Mouse (Mus musculus): ENCODE measurements around the gene Slc35a1.
"Not testable (repeated sequence)": the region's sequence is repeated elsewhere in the genome, so short reads cannot be mapped to it uniquely, and the experiment has no call there.

Gene Slc35a1

DNA sequence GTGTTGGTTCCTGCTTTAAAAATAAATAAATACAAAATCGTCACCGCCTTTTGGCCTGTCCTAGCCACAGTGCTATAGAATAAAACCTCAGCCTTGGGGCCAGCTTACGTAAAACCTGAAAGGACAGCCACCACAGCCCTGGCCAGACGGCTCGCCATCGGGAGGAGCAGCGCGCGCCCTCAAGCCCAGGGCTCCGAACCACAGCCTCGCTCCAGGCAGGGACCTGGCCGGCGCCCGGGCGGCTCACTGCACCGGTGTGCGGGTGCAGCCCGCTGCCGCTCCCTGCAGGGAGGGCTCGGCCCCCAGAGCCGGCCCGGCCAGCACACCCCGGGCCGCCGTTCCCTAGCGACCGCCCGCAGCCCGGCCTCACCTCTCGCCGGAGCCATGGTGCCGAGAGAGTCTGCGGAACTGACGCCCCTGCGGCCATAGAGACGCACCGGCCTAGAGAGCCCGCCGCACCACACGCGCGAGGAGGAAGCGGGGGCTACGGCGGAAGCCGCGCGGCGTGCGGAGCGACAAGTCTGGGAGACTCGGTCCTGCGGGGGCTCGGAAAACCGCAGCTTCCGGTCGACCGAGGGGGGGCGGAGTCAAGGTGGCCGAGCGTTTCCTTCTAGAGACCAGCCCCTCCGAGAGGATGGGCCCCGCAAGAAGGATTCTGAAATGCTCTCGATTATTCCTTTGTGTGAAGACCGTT is at the start of gene Slc35a1:
Slc35a1 (minus strand) TSS at position 565 of the 694 bp plus-strand sequence.
- peak; percentile 94 for DNase-seq

DNA sequence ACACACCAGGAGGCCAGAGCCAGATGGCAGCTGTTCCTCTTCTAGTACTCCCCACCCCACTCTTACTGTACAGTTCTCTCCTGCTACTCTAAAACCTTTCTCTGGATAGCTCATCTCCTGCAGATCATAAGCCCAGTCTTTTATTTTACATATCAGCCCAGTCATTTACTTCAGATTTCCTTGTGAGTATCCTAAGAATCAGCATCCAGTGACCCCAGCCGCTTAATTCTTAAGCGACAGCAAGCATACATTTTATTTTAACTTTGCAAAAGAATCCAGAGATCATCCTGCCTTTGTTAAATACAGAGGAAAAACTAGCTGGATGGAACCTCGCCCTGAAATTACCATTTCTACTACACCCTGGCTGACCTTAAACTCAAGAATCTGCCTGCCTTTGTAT is 47.2 kb upstream of the Slc35a1 start:
- DNase-seq: no peak

DNA sequence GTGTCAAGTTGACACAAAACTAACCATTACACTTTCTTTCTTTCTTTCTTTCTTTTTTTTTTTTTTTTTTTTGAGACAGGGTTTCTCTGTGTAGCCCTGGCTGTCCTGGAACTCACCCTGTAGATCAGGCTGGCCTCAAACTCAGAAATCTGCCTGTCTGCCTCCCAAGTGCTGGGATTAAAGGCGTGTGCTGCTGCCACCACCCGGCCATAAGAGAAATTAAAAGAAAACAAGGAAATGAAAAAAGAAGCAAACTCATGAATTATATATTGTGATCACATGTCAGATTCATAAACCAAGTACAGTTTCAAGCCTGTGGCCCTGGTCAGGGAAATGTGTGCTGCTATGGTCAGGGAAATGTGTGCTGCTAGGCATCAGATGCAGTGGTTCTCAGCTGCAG is 46.2 kb upstream of the Slc35a1 start:
- not testable (repeated sequence) for DNase-seq

DNA sequence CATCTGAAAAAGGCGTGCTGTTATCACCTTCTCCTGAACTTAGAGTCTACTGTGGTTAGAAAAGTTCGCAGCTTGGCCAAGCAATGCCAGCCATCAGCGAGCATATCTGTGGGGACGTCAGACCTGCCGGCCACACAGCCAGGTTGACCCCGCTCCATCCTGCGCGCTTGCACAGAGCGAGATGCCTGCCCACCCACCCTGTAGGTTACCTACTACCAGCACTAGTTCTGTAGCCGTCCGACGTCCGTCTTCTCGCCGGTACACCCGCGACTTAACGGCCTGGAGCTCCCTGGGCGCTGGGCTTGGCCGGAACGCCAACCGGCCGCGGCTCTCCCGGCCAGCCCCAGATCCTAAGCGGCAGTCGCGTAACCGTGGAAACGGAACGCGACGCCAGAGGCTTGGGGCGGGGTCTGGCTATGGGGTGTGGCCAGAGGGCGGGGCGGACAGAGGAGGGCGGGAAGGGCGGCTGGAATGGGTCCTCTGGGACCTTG is 42.7 kb upstream of the Slc35a1 start, which contains the start of gene Cfap206:
Cfap206 (minus strand) TSS at position 356 of the 491 bp plus-strand sequence.
- DNase-seq: peak; percentile 22

DNA sequence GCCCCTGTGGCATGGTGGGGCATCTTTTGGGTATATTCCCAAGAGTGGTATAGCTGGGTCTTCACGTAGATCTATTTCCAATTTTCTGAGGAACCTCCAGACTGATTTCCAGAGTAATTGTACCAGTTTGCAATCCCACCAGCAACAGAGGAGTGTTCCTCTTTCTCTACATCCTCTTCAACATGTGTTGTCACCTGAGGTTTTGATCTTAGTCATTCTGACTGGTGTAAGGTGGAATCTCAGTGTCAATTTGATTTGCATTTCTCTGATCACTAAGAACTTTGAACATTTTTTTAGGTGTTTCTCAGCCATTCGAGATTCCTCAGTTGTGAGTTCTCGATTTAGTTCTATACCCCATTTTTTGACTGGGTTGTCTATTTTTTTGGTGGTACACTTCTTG is 38.5 kb upstream of the Slc35a1 start:
- not testable (repeated sequence) for DNase-seq

DNA sequence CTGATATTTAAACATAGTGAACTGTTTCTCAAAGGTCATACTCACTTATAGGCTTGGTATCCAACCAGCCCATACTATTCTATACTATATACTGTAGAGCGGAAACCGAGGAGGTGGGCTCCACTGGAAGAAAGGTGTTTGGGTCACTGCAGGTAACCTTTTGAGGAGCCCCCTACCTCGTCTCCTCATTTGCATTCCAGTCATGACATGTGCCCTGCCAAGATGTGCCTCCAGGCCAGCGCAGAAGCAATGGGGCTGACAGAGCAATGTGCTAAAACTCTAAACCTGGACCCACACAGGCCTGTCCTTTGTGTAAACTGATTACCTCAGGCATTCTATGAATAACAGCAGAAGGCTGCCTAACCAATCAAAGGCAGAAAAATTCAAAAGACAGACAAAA is 37.1 kb upstream of the Slc35a1 start:
- no peak for DNase-seq

DNA sequence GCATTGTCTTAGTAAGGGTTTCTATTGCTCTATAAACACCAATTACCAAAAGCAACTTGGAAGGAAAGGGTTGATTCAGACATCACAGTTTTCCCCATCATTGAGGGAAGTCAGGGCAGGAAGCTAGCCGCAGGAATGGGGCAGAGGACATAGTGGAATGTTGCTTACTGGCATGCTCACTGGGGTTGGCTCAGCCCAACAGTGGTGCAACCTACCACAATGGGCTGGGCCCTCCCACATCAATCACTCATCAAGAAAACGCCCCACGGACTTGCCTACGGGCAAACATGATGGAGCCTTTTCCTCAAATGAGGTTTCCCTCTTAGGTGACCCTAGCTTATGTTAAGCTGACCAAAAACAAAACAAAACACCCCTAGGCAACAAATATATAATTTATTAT is 35.9 kb upstream of the Slc35a1 start:
- no peak for DNase-seq

DNA sequence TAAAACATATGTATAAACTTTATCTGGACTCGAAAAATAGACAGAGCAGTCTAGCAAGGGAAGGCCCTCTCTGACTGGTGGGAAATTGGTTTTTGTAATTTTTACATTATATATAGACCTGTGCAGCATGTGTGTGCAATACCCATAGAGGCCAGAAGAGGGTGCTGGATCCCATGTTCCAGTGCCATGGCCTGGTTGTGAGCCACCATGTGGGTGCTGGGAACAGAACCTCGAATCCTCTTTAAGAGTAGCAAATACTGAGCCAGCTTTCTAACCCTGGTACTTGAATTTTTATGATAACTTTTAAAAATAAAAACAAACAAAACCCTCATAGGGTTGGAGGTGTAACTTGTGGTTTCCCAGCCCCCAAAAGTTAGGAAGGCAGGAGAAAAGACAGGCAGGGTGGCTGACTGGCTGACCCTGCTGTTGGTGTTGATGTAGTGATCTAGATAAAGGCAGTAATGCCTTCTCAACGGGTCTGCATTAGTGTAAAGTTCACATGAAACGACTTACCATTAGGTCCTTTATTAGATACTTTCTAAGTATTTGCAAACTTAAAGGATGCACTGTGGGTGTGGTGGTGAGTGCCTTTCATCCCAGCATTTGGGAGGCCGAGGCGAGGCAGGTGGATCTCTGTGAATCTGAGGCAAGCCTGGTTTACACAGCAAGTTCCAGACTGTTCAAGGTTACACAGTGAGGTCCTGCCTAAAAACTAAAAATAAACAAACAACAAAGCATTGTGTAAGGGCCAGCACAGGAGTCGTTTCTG is 33.1 kb upstream of the Slc35a1 start:
- DNase-seq: no peak

DNA sequence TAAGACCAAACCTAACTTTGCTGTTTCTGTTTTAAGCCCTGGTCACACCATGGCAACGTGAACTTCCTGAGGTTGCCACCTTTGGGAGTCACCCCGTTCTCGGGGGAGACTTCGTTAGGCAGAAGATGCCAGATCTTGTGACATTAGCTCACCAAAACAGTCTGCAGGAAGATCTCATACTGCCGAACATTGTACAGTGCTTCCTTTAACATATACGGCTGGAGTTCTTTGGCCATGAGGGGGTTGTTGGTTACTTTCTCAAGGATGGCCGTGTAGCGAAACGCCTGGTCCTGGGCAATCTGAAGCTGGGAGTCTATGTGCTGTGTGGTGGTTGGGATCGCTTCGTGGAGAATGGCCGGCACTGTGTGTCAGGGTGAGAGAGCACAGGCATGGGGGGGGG is 32.2 kb upstream of the Slc35a1 start:
- DNase-seq: no peak

DNA sequence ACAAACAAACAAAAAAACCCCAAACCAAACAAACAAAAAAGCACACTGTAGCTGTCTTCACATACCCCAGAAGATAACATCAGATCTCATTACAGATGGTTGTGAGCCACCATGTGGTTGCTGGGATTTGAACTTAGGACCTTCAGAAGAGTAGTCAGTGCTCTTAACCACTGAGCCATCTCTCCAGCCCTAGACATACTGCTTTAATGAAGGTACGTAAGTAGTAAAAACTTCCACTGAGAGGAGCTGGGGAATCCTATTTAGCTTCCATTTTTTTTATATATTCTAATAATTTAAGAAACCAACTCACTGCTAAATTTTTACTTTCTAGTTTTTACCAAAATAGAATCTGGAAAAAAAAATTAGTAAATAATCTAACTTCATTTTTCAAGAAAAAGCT is 27.8 kb upstream of the Slc35a1 start:
- no peak for DNase-seq

DNA sequence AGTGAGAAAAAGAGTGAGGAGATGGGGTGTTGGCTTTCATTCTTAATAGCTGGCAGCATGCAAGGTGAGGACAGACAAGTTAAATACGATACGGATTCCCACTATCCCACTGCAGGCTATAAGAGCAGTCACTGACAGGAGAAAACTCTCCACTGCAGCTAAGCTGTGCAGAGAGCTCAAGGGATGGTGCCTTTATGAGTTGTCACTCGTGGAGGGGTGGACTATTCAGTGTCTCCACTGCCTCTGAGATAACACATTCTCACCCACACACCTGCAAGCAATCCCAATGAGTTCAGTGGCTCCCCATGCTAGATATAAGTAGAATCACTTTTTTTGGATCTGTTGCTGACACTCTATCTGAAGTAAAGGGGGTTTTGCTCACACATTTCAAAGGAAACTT is 20.9 kb upstream of the Slc35a1 start:
- no peak for DNase-seq

DNA sequence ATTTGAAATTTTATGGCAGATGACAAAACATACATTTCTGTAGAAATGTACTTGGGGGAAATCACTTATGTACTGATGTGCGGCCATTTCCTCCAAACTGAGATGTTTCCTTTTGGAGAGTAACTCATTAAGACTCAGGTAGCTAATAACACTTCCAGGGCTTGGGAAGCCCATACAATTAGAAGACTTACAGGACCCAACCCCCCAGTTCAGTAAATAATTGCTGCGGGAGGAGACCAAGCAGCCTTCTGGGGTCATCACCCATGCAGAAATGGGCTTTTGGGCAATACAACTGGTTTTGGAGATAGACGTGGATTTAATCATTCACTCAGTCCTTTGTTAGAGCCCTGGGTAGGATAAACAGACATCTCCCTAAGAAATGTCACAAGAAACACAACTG is 20.0 kb upstream of the Slc35a1 start:
- no peak for DNase-seq

DNA sequence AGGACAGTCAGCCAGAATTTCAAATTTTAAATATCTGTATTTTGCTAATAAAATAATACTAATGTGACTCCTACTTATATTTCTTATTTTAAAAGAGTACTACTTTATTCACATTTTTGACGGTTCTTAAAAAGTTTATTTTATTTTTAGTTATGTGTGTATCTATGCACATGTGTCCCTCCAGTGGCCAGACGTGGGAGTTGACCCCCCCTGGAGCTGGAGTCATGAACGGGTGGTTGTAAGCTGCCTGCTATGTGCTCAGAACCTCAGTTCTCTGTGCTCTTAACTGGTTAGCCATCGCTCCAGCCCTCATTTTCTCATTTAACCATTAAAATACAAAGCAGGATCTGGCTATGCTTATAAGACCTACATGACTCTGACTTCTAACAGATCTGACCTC is 15.8 kb upstream of the Slc35a1 start:
- no peak for DNase-seq

DNA sequence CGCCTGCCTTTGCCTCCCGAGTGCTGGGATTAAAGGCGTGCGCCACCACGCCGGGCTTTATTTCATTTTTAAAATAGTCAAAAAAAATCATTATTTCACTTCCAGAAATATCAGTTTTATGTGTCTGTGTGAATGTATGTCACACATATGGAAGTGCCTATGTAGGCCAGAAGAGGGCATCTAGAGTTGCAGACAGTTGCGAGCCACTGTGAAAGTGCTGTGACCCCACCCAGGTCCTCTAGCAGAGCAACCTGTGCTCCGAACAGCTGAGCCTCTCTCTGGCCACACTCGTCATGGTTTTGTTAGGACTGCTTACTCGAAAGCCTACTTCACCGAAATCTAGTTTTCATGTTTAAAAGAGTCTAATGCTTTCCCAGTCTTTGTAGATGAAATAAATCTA is 15.0 kb upstream of the Slc35a1 start:
- DNase-seq: no peak

DNA sequence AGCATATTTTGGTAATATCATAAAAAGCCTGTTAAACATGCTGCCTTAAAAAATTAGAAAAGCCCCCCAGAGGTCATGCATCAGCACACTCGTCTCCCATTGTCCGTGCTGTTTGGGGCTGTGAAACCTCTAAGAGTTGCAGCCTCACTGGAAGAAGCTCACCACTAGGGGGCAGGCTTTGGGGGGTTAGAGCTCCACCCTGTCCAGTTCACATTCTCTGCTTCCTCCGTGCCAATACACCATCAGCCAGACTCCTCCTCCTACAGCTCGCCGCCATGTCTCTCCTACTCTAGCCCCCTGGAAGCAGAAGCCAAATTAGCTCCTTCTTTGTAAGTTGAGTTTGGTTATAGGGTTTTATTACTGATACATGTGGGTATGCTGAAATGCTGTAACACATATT is 14.3 kb upstream of the Slc35a1 start:
- peak; percentile 69 for DNase-seq

DNA sequence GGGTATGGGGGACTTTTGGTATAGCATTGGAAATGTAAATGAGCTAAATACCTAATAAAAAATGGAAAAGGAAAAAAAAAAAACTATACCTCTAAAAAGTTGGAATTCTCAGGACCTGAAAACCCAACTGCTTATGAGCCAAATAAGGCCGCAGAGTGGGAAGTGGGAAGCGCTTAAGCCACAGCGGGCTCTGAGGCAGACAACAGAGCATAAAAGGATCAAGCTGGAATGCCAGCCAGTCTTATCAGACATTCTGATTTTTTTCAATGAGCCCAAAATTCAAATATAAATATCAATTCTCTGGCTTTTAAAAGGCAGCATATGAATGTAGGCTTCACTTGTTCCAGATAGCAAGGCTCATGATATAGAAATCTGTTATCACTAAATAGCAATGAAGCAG is 783 bp upstream of the Slc35a1 start:
- DNase-seq: no peak

DNA sequence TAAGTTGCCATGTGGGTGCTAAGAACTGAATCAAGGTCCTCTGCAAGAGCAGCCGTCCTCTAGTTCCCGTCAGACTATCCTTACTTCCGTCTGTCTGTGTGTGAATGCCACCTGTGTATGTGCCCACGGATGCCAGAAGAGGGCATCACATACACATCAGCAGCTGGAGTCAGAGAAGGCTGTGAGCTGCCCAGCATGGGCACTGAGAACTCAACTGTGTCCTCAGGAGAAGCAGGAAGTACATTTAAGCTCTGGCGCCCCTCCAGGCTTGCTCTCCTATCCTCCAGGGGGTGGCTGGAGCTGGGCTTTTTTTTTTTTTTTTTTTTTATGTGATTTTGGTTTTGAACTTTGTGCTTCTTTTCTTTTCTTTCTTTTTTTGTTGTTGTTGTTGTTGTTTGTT is 6.7 kb downstream of the Slc35a1 start:
- no peak for DNase-seq

DNA sequence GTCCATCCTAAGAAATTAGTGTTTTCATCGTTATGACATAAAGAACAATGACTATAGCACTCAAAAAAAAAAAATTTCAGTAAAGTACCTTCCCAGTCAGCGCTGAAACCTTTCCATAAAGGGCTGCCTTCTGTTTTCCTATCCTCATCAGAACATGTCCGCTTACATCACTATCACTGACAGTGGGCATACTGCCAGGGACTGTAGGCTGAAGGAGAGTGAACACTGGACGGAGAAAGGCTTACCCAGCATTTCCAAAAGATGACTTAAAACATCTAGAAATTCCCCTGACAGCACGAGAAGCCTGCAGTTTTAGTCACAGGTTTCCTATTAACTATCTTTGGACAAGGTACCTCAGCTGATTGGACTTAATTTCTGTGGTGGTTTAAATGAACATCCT is 13.5 kb downstream of the Slc35a1 start:
- DNase-seq: no peak

DNA sequence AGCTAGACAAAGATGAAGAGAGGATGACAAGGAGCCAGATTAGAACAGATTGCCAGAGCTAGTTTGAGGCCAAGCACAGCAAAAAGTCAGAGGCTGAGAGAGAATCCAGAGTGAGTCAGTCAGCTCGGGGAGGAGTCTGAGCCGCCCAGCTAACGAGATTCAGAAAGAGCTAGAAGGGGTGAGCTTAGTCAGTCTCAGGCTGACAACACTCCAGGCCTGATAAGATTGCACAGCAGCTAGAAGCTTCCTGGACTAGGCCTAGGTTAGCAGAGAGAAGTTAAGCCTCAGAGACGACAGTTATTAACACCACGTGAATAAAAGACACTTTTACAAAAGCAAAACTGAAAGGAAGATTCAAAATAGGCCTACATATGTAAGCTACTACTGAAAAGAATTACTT is 19.3 kb downstream of the Slc35a1 start:
- no peak for DNase-seq

DNA sequence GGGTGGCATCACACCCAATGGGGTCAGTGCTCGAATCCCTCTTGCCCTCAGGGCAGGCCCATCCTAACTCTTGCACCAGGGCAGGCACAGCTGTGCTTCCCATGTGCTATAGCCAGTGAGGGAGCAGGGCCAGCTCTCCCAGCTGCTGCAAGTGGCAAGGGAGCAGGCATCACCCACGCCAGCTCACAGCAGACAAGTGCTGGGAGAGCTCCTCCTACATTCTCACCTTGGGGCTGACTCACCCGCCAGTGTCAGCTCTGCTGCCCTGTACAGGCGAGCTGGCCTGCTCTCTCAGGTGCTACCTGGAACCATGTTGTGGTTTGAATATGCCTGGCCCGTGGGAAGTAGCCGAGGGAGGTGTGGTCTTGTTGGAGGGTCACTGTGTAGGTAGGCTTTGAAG is 25.3 kb downstream of the Slc35a1 start:
- DNase-seq: no peak

DNA sequence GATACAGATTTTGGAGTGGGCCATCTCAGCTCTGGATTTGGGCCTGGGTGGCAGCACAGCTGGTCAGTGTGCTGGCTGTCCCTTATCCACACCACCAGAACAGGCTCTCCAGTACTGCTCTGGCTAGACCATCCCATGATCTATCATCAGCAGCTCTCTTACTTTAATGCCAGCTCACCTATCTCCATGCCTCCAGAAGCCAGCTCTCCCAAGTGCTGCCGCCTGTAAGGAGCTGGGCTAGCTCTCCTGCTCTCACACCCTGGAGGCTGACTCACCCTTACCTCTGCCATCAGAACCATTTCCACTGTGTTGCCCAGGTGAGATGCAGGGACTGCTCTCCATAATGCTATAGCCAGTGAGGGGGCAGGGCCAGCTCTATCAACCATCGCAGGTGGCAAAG is 25.7 kb downstream of the Slc35a1 start:
- DNase-seq: no peak

DNA sequence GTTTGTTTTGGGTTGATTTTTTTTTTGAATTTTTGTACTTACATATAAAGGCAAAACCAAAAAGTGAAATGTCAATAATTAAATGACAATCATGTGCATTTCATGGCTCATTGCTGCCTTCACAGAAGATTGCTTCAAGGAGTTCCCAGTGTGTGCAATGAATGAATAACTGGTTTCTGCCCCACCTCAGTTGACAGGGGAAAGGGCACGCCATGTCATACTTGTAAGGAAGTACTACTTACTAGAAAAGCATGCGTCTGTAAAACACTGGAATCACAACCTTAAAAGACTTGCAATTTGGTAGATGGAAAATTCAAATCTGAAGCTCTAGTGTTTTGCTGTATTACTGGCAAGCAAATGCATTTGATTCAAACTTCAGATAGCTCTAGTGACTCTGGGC is 28.2 kb downstream of the Slc35a1 start:
- no peak for DNase-seq

DNA sequence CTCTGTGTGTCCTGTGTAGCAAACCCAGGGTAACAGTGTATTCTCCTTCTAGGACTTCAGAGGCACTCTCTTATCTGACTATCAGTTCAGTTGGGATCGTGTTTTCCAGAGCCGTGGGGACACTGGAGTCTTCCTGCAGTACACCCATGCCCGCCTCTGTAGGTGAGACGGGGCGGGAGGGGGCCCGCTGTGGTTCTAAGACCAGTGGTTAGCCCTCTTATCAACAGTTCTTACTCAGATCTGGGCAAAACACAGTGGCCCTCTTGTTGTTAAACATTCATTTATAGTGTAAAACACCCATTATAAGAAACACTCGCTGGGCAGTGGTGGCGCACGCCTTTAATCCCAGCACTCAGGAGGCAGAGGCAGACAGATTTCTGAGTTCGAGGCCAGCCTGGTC is 31.1 kb downstream of the Slc35a1 start:
- DNase-seq: no peak

DNA sequence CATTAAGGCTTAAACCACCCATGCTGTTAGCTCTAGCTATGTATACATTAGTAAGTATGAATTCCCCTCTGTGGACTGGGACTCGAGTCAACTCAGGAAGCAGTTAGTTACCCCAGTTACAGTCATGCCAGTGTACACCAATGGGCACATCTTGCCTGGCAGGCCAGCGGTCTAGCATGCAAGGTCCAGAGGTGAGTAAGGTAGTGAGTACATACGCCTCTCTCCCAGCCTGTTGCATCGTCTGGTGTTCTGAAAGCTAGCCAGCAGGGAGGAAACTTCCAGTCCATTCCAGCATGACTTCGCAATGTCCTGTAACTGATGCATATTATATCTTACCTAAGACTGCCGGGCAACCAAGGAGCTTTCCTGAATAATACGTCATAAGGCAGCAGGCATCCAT is 34.1 kb downstream of the Slc35a1 start:
- DNase-seq: no peak

DNA sequence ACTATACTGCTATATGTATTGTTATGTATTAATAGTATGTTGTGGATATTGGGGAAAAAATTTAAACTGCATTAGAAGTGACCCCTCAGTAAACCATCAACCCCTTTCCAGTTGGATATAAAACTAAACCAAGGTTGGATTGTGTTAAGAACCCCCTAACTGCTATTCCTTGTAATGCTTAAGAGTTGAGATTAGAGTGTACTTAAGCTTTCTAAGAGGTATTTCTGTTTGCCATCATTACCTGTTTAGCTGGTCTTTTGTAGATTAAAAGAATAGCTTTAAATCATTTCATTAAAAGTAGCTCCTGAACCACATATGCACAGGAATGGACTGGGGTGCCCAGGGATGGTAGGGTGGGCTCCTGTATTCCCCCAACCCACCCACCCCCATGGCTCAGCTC is 42.5 kb downstream of the Slc35a1 start:
- no peak for DNase-seq

Data from thymus, postnatal 25 days (tissue).